Mouse (Mus musculus): ENCODE data around the gene Gsdma3. TPM values are rescaled to one million over a fixed set of nuclear protein-coding genes. Genes with fewer than 3 reads are reported as not detected.

Gsdma3 gene
- polyA plus RNA-seq, 1 experiment from 2014 or later: not detected

- Histone ChIP-seq H3K4me3 (peak overlapping the region; percentile 99; the same call in 1 of the 2 replicates), H3K4me1 (peaks cover 18% of the 10 kb centered on the region), H3K27ac (no peak overlapping the region), H3K36me3 (replicated peaks) (peaks cover 7% of the 10 kb centered on the region; the same call in 1 of the 2 replicates), H3K4me2 (no peak overlapping the region), H3K9me3 (no peaks in the 10 kb centered on the region), H3K9ac (no peak overlapping the region), H3K27me3 (replicated peaks) (no peaks in the 10 kb centered on the region)
- ATAC-seq (replicated peaks): no peak
- 83% methylated on average over 4 of the region's 4 CpGs for WGBS
Measured at GRCm38 (mm10) chr11:98681186-98681585, 55.0 kb downstream of the Gsdma3 start.

- Histone ChIP-seq H3K9me3 (no peaks in the 10 kb centered on the region), H3K27me3 (replicated peaks) (no peaks in the 10 kb centered on the region), H3K4me2 (peak within 1 kb of the TSS; percentile 81), H3K36me3 (replicated peaks) (peaks cover 13% of the 10 kb centered on the region), H3K4me1 (peaks cover 18% of the 10 kb centered on the region), H3K9ac (peak within 1 kb of the TSS; percentile 99), H3K4me3 (peak within 1 kb of the TSS; percentile 99), H3K27ac (peak within 1 kb of the TSS; percentile 86)
- 5% methylated on average over 45 of the region's 45 CpGs for WGBS
- peak; percentile 97 for ATAC-seq (replicated peaks)
Measured at GRCm38 (mm10) chr11:98681786-98682745, 55.9 kb downstream of the Gsdma3 start, which contains the start of gene Psmd3. Psmd3 (plus strand) TSS chr11:98682554.

GRCm38 (mm10) chr11:98682811-98683210, 56.7 kb downstream of the Gsdma3 start:
- Histone ChIP-seq H3K4me2 (peak overlapping the region; percentile 81), H3K27me3 (replicated peaks) (no peaks in the 10 kb centered on the region), H3K9ac (peak overlapping the region; percentile 99), H3K4me3 (peak overlapping the region; percentile 99), H3K27ac (peak overlapping the region; percentile 86), H3K4me1 (peaks cover 18% of the 10 kb centered on the region), H3K9me3 (no peaks in the 10 kb centered on the region), H3K36me3 (replicated peaks) (peaks cover 20% of the 10 kb centered on the region)
- peak; percentile 37 for ATAC-seq (replicated peaks)
- WGBS: 0% methylated on average over 23 of the region's 23 CpGs

GRCm38 (mm10) chr11:98685642-98686041, 59.5 kb downstream of the Gsdma3 start:
- Histone ChIP-seq H3K27me3 (replicated peaks) (no peaks in the 10 kb centered on the region), H3K4me1 (peaks cover 18% of the 10 kb centered on the region), H3K4me3 (no peak overlapping the region), H3K36me3 (replicated peaks) (peaks cover 38% of the 10 kb centered on the region), H3K9ac (no peak overlapping the region), H3K27ac (no peak overlapping the region), H3K4me2 (no peak overlapping the region), H3K9me3 (no peaks in the 10 kb centered on the region)
- ATAC-seq (replicated peaks): no peak
- 91% methylated on average over 9 of the region's 9 CpGs for WGBS

- 81% methylated on average over 4 of the region's 4 CpGs for WGBS
- H3K27me3 ChIP-seq (replicated peaks): no peaks in the 10 kb centered on the region
- no peak for ATAC-seq (replicated peaks)
- no peak overlapping the region for H3K4me3 ChIP-seq
- no peaks in the 10 kb centered on the region for H3K9me3 ChIP-seq
- no peak overlapping the region for H3K4me2 ChIP-seq
- peaks cover 13% of the 10 kb centered on the region for H3K4me1 ChIP-seq
- peaks cover 51% of the 10 kb centered on the region for H3K36me3 ChIP-seq (replicated peaks)
- no peak overlapping the region for H3K9ac ChIP-seq
- H3K27ac ChIP-seq: no peak overlapping the region
Measured at GRCm38 (mm10) chr11:98686976-98687375, 60.8 kb downstream of the Gsdma3 start.

Other genes with a start within 250 kb of the Gsdma3 start
- 0.43 TPM in 1 of 2 replicates, not detected in the other for gene Tcap, start 242.5 kb upstream of the Gsdma3 start, polyA plus RNA-seq (2015; fragmentation: Nextera tagmentation; extraction: Ambion mirVana)
- gene Pnmt, start 239.9 kb upstream of the Gsdma3 start, polyA plus RNA-seq (2015; fragmentation: Nextera tagmentation; extraction: Ambion mirVana): 1.2 and 1.3 TPM in 2 replicates
- gene Pgap3, start 225.9 kb upstream of the Gsdma3 start, polyA plus RNA-seq (2015; fragmentation: Nextera tagmentation; extraction: Ambion mirVana): 9.6 and 9.9 TPM in 2 replicates
- gene Erbb2, start 213.9 kb upstream of the Gsdma3 start, polyA plus RNA-seq (2015; fragmentation: Nextera tagmentation; extraction: Ambion mirVana): 6.8 and 7.7 TPM in 2 replicates
- gene Mien1, start 187.4 kb upstream of the Gsdma3 start, polyA plus RNA-seq (2015; fragmentation: Nextera tagmentation; extraction: Ambion mirVana): 233 and 238 TPM in 2 replicates
- gene Grb7, start 180.0 kb upstream of the Gsdma3 start, polyA plus RNA-seq (2015; fragmentation: Nextera tagmentation; extraction: Ambion mirVana): 0.80 and 1.1 TPM in 2 replicates
- 0.04 TPM in 1 of 2 replicates, not detected in the other for gene Ikzf3, start 80.3 kb upstream of the Gsdma3 start, polyA plus RNA-seq (2015; fragmentation: Nextera tagmentation; extraction: Ambion mirVana)
- gene Zpbp2, start 75.3 kb upstream of the Gsdma3 start, polyA plus RNA-seq (2015; fragmentation: Nextera tagmentation; extraction: Ambion mirVana): 0.14 TPM in 1 of 2 replicates, not detected in the other
- gene Ormdl3, start 39.0 kb upstream of the Gsdma3 start, polyA plus RNA-seq (2015; fragmentation: Nextera tagmentation; extraction: Ambion mirVana): 120 TPM in 2 replicates
- gene Lrrc3c, start 28.1 kb upstream of the Gsdma3 start, polyA plus RNA-seq (2015; fragmentation: Nextera tagmentation; extraction: Ambion mirVana): not detected in 2 replicates
- 0.66 and 0.72 TPM in 2 replicates for gene Gm12355, start 699 bp upstream of the Gsdma3 start, polyA plus RNA-seq (2015; fragmentation: Nextera tagmentation; extraction: Ambion mirVana)
- gene Gsdma2, start 20.4 kb downstream of the Gsdma3 start, polyA plus RNA-seq (2015; fragmentation: Nextera tagmentation; extraction: Ambion mirVana): not detected in 2 replicates
- not detected in 2 replicates for gene Gsdma, start 38.0 kb downstream of the Gsdma3 start, polyA plus RNA-seq (2015; fragmentation: Nextera tagmentation; extraction: Ambion mirVana)
- gene Psmd3, start 56.2 kb downstream of the Gsdma3 start, polyA plus RNA-seq (2015; fragmentation: Nextera tagmentation; extraction: Ambion mirVana): 198 TPM in 2 replicates
- not detected in 2 replicates for gene Csf3, start 74.9 kb downstream of the Gsdma3 start, polyA plus RNA-seq (2015; fragmentation: Nextera tagmentation; extraction: Ambion mirVana)
- 82.9 and 84.8 TPM in 2 replicates for gene Med24, start 103.1 kb downstream of the Gsdma3 start, polyA plus RNA-seq (2015; fragmentation: Nextera tagmentation; extraction: Ambion mirVana)
- gene Thra, start 114.3 kb downstream of the Gsdma3 start, polyA plus RNA-seq (2015; fragmentation: Nextera tagmentation; extraction: Ambion mirVana): 151 and 158 TPM in 2 replicates
- gene Nr1d1, start 149.0 kb downstream of the Gsdma3 start, polyA plus RNA-seq (2015; fragmentation: Nextera tagmentation; extraction: Ambion mirVana): 3.4 and 3.9 TPM in 2 replicates
- 33.2 and 33.6 TPM in 2 replicates for gene Msl1, start 169.2 kb downstream of the Gsdma3 start, polyA plus RNA-seq (2015; fragmentation: Nextera tagmentation; extraction: Ambion mirVana)
- 56.3 and 57.7 TPM in 2 replicates for gene Casc3, start 178.5 kb downstream of the Gsdma3 start, polyA plus RNA-seq (2015; fragmentation: Nextera tagmentation; extraction: Ambion mirVana)
- 9.1 and 9.2 TPM in 2 replicates for gene Rapgefl1, start 210.4 kb downstream of the Gsdma3 start, polyA plus RNA-seq (2015; fragmentation: Nextera tagmentation; extraction: Ambion mirVana)
- 4.9 and 5.3 TPM in 2 replicates for gene Wipf2, start 237.3 kb downstream of the Gsdma3 start, polyA plus RNA-seq (2015; fragmentation: Nextera tagmentation; extraction: Ambion mirVana)

All from midbrain, embryonic 15.5 days (tissue).